Mouse (Mus musculus) CH12.LX (cell line): ENCODE measurements at regions not wholly inside any gene's neighbourhood (a gene's known extent, or its start where the extent isn't known, plus 50 kb on each side); places are given as distances from the start of the nearest gene placed in this dataset.

Source experiments
- CTCF ChIP-seq, 2 experiments: IDR thresholded peaks in 1 of 2; conservative IDR thresholded peaks in 1 of 2; 2 replicates each; pipeline ENCODE4 v1.5.1; 2011 to 2012; ENCODE audit warnings: low read depth in 2 of 2, low read length in 2 of 2, improper control_type of control experiment in 1 of 2, inconsistent platforms in 1 of 2, mild to moderate bottlenecking in 1 of 2, moderate library complexity in 1 of 2
- GABPA ChIP-seq: IDR thresholded peaks from 2 replicates; pipeline ENCODE4 v1.6.1; 2012; ENCODE audit warnings: low read depth, low read length, improper control_type of control experiment, inconsistent platforms; ENCODE audit not compliant: insufficient replicate concordance
- POLR2A ChIP-seq: IDR thresholded peaks from 2 replicates; pipeline ENCODE4 v1.6.1; 2011; ENCODE audit warnings: low read depth, mild to moderate bottlenecking, improper control_type of control experiment, low read length
- USF2 ChIP-seq: conservative IDR thresholded peaks from 2 replicates; pipeline ENCODE4 v1.6.1; 2011; ENCODE audit warnings: low read depth, low read length, improper control_type of control experiment

- TF ChIP-seq CTCF (conservative IDR thresholded peaks at IDR 0.05 in 1 of 2, IDR thresholded peaks at IDR 0.05 in 1 of 2; ENCODE audit: low read depth in 2 of 2, low read length in 2 of 2) (no peak), USF2 (no peak), POLR2A (no peak), GABPA (no peak)
Measured at GRCm38 (mm10) chr12:43489896-43490295, 720.2 kb downstream of the Dnajb9 start.
